Mouse (Mus musculus) heart, embryonic 10.5 days (tissue): ENCODE data around the gene Nfatc2ip. TPM values are rescaled to one million over a fixed set of nuclear protein-coding genes. Genes with fewer than 3 reads are reported as not detected.
"Not testable (repeated sequence)": the region's sequence is repeated elsewhere in the genome, so short reads cannot be mapped to it uniquely, and the experiment has no call there.

Experiments
- DNase-seq: peaks from one replicate; pipeline ENCODE4 v3.0.0-alpha.2; 2017; ENCODE audit warnings: low spot score
- H3K27ac ChIP-seq: fragments of 300-500 bp; sonication (generic); 2 replicates; pipeline ENCODE4 v1.5.1; 2016; ENCODE audit warnings: mild to moderate bottlenecking
- H3K27me3 ChIP-seq: fragments of 300-500 bp; sonication (generic); 2 replicates; pipeline ENCODE4 v1.6.1; 2016; ENCODE audit warnings: mild to moderate bottlenecking; ENCODE audit not compliant: poor library complexity, insufficient read depth, severe bottlenecking
- H3K36me3 ChIP-seq: fragments of 300-500 bp; sonication (generic); 2 replicates; pipeline ENCODE4 v1.6.1; 2016; ENCODE audit warnings: mild to moderate bottlenecking, moderate library complexity
- H3K4me1 ChIP-seq: fragments of 300-500 bp; sonication (generic); 2 replicates; pipeline ENCODE4 v1.6.1; 2016; ENCODE audit warnings: mild to moderate bottlenecking
- H3K4me3 ChIP-seq: fragments of 300-500 bp; sonication (generic); 2 replicates; pipeline ENCODE4 v1.5.1; 2016; ENCODE audit warnings: mild to moderate bottlenecking, moderate library complexity
- H3K9me3 ChIP-seq: fragments of 300-500 bp; sonication (generic); 2 replicates; pipeline ENCODE4 v1.6.1; 2016; ENCODE audit warnings: mild to moderate bottlenecking, moderate library complexity
- WGBS: fragments of 180-500 bp; shearing (Covaris S2); methylation state at CpG from one replicate; pipeline ENCODE4 v1.1.7; 2016; 5-methylcytosine and 5-hydroxymethylcytosine counted together
- polyA plus RNA-seq: library from polyadenylated mRNA; unstranded; fragments of >200 nt; fragmentation: Nextera tagmentation; extraction: Ambion mirVana; gene quantifications from 2 replicates; pipeline ENCODE4 v1.2.1, GENCODE M21; 2016

Nfatc2ip gene
- polyA plus RNA-seq, 1 experiment from 2014 or later, result 1.5 TPM

DNA sequence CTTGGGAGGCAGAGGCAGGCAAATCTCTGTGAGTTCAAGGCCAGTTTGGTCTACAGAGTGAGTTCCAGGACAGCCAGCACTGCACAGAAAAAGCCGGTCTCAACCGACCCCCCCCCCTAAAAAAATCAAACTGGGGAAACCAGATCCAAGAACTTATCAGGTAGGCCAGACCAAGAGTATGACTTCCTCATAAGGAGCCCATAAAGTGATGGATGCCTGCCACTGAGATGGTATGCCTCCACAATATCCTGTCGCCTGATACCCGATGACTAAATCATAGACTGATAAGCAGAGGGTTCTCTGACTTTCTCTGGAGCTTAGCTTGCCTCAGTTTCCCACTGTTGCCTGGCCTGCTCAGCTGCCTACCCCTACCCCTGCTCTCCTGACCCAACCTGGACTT, 1.3 kb upstream of the Nfatc2ip start:
- H3K9me3 ChIP-seq, result no peaks in the 10 kb centered on the region
- 83% methylated on average over 4 of the region's 4 CpGs for WGBS
- no peak for DNase-seq
- no peaks in the 10 kb centered on the region for H3K27me3 ChIP-seq
- no peak overlapping the region for H3K4me3 ChIP-seq
- H3K4me1 ChIP-seq, result peaks cover 13% of the 10 kb centered on the region; the same call in 1 of the 2 replicates
- no peaks in the 10 kb centered on the region for H3K36me3 ChIP-seq
- no peak overlapping the region for H3K27ac ChIP-seq

DNA sequence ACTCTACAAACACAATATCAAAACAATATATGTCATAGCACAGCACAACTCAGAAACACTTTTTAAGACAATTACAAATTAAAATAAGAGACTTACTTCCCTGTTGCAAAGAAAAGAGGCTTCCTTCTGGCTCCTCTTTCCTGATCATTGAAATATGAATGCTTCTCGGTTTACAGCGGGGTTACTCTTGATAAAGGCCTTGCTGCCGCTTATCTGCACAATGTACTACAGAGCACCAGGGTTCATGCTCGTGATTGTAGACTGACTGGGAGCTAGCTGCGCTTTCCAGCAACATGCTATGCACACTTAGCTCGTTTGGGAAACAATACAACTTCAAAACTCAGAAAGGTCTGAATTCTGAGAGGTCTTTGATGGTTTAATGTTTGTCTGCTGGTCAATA, 684 bp upstream of the Nfatc2ip start:
- Histone ChIP-seq H3K36me3 (no peaks in the 10 kb centered on the region), H3K4me1 (peaks cover 13% of the 10 kb centered on the region; the same call in 1 of the 2 replicates), H3K27ac (peak overlapping the region; percentile 88; the same call in 1 of the 2 replicates), H3K9me3 (no peaks in the 10 kb centered on the region), H3K27me3 (no peaks in the 10 kb centered on the region), H3K4me3 (peak overlapping the region; percentile 96)
- 39% methylated on average over 6 of the region's 6 CpGs for WGBS
- DNase-seq, result no peak

DNA sequence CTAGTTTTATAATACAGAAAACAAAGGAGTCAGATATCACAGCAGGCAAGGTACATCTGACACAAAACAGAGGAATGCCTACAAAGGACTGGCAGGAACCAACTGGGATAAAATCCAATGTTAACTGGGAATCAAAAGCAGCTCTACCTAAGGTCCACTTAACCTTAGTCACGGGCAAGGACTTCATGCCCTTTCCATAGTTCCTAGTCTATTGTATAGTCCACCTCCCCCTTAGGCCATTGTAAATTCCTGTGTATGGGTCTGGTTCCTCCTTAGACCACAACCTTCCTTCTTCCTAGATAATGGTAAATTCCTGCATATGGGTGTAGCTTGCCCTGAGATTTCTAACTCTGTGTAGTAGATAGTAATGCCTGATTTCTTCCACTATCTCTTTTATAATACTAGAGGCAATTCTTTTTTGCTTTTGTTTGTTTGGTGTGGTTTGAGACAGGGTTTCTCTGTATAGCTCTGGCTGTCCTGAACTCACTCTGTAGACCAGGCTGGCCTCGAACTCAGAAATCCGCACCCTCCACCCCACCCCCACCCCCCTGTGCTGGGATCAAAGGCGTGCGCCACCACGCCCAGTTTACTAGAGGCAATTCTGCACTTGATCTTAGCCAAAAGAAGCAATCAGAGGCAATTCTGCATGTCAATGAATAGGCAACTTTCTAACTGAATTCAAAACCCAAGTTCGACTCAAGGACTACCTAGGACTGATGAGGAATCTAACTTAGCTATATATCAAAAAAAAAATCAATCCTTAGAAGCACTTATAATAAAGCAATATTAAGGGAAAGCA, 4.3 kb downstream of the Nfatc2ip start:
- Histone ChIP-seq H3K36me3 (peaks cover 40% of the 10 kb centered on the region), H3K4me1 (peaks cover 10% of the 10 kb centered on the region; the same call in 1 of the 2 replicates)
- H3K27ac ChIP-seq, H3K9me3 ChIP-seq, H3K27me3 ChIP-seq, DNase-seq, H3K4me3 ChIP-seq: not testable (repeated sequence)
- 87% methylated on average over 7 of the region's 7 CpGs for WGBS

DNA sequence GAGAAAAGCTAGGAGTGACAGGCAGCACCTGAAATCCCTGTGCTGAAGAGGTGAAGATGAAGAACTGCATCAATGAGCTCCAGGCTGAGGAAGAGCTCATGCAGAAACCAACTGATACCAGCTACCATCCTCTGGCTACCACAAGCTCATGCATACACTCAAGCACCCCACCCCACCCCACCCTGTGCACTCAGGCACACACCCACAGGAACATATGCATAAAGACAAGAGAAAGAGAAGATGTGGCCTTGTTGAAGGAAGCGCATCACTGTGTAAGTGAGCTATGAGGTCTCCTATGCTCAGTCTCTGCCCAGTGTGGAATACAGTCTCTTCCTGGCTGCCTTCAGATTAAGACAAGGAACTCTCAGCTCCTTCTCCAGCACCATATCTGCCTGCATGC, 8.4 kb downstream of the Nfatc2ip start:
- H3K36me3 ChIP-seq, result peaks cover 66% of the 10 kb centered on the region
- no peak for DNase-seq
- no peaks in the 10 kb centered on the region for H3K9me3 ChIP-seq
- no peak overlapping the region for H3K27ac ChIP-seq
- no peak overlapping the region for H3K4me3 ChIP-seq
- WGBS, result 93% methylated on average over 1 of the region's 1 CpGs
- no peaks in the 10 kb centered on the region for H3K4me1 ChIP-seq
- no peaks in the 10 kb centered on the region for H3K27me3 ChIP-seq

DNA sequence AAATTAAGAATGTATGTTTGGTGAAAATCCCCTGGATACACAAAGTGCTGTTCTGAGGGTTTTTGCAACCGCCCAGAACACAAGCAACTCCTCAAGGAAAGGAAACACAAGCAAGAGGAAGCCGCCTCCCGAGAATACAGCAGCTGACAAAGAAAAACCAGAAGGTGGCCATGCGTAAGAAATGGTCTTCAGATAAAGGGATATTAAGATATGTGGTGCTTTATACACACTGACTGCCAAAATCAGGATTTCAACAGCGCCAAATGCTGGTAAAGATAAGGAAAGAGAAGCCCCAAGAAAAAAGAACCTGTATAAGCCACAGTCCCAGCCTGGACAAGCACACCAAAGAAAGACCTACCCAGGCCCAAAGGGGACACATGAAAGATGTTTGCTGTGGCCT, 13.0 kb downstream of the Nfatc2ip start:
- H3K36me3 ChIP-seq, result peaks cover 37% of the 10 kb centered on the region
- WGBS, result 81% methylated on average over 5 of the region's 5 CpGs
- no peaks in the 10 kb centered on the region for H3K9me3 ChIP-seq
- H3K27ac ChIP-seq, result no peak overlapping the region
- H3K4me3 ChIP-seq, result no peak overlapping the region
- H3K27me3 ChIP-seq, result no peaks in the 10 kb centered on the region
- no peaks in the 10 kb centered on the region for H3K4me1 ChIP-seq
- no peak for DNase-seq

DNA sequence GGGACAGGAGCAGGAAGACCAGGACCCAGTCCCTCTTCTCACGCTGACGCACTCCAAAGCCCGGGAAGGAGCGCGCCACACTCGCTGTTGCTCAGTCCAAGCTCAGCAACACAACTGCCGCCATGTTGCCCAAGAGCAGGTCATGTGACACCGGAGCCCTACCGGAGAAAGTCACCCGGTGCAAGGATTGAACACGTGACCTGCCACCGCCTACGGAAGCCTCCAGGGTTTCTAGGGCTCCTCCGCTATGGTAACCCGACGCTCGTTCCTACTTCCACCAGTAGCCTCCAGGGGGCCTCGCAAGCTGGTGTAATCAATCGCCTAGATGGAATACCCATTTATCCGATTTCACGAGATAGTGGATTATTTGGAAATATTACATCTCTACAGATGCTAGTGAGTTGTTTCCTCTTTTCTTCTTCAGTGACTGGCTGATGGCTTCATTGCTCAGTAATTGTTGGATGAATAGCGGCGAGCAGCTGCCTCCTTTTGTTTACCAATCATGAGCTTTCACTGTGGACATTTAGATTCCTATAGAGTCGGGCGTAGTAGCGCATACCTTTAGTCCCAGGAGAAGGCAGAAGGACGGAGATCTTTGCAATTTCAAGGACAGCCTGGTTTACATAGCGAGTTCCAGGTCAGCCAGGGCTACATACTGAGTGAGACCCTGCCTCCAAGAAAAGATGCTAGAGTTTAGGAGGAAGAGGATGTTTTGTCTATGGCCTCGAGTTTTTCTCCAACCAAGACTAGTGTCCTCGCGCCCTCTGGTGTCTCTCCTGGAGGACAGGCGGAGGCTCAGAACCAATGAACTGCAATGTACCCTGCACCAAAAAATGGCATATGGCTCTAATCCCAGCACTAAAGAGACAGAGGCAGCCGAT, 19.0 kb downstream of the Nfatc2ip start, which contains the start of gene Spns1:
Spns1 (minus strand) TSS at position 173 of the 881 bp plus-strand sequence.
- under 1% methylated on average over 33 of the region's 33 CpGs for WGBS
- Histone ChIP-seq H3K27ac (peak within 1 kb of the TSS; percentile 84), H3K4me3 (peak within 1 kb of the TSS; percentile 88)

DNA sequence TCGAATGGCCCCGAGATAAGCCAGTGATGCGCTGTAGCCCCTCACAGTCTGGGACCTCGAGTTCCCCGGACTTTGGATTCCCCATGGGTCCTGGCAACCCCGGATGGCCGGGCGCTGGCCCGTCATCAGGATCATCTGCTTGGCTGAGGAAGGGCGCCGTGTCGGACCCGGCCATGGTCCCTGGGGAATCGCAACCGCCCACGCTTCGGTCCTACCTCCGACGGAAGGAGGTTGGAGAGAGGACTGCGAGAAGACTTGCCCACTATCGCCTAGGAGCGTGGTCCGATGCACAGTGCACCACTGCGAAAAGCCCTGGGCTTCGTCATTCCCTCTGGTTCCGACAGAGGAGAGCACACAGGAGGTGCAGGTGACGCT, 19.6 kb downstream of the Nfatc2ip start:
- 1% methylated on average over 27 of the region's 27 CpGs for WGBS
- H3K27ac ChIP-seq, result peak overlapping the region; percentile 84
- peaks cover 19% of the 10 kb centered on the region for H3K4me1 ChIP-seq
- no peak for DNase-seq
- H3K4me3 ChIP-seq, result peak overlapping the region; percentile 88
- no peaks in the 10 kb centered on the region for H3K27me3 ChIP-seq
- peaks cover 30% of the 10 kb centered on the region for H3K36me3 ChIP-seq
- no peaks in the 10 kb centered on the region for H3K9me3 ChIP-seq

More for the DNA sequence above, 19.0 kb downstream of the Nfatc2ip start, which contains the start of gene Spns1:
- Histone ChIP-seq H3K9me3 (no peaks in the 10 kb centered on the region), H3K27me3 (no peaks in the 10 kb centered on the region), H3K4me1 (peaks cover 19% of the 10 kb centered on the region), H3K36me3 (peaks cover 23% of the 10 kb centered on the region)
- peak; percentile 98 for DNase-seq

DNA sequence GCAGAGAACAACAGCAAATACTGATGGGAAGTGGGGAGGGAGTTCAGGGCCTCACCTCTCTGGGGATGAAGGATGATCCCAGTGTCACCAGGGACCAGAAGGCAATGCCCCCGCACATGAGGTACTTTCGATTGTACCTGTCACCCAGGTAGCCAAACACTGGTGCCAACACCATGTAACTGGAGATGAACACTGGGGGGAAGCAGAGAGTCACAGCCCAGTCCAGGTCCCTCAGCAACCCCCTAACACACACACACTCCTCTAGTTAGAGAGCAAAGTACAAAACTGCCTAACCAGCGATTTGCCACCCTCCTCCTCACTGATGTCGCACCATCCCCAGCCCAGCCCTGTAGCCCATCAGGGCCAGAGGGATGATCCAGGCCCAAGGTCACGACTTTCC, 21.5 kb downstream of the Nfatc2ip start:
- WGBS, result 72% methylated on average over 5 of the region's 5 CpGs
- no peak for DNase-seq
- Histone ChIP-seq H3K27ac (no peak overlapping the region), H3K27me3 (no peaks in the 10 kb centered on the region), H3K9me3 (no peaks in the 10 kb centered on the region), H3K4me1 (peaks cover 22% of the 10 kb centered on the region), H3K4me3 (no peak overlapping the region), H3K36me3 (peaks cover 49% of the 10 kb centered on the region)

DNA sequence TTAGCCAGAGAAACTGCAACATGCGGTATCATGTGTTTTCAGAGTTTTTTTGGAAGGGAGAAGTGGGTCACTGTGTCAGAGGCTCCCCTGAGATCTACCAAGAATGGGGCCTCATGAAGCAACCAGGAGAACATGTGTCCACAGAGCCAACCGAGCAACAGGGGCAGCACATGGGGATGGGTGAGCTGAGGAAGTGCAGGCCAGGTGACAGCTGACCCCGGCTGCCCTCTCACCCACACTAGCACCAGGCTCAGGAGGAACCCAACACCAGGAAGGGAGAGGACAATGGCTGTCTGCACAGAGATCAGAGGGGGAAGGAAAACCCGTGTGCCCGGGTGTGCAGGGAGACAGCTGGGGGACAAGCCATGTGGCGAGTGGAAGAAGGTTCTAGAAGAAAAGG, 22.0 kb downstream of the Nfatc2ip start:
- H3K36me3 ChIP-seq, result peaks cover 53% of the 10 kb centered on the region
- peaks cover 24% of the 10 kb centered on the region for H3K4me1 ChIP-seq
- 75% methylated on average over 6 of the region's 6 CpGs for WGBS

DNA sequence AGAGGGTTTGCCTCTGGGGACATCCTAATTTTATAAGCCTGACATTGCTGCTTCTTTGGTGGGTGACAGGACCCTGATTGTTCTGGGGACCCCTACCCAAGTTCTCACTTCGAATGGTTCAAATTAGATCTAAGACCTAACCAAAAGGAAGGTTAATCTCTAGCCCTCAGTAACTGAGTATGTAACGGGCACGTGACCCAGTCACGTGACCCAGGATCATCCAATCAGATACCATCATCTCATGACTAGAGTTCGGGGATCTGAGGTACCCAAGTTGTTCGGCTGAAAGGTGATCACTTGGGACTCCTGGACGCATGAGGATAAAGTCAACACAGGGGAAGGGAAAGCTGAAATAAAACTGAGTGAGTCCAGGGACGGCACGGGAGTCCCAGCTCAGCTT, 23.5 kb downstream of the Nfatc2ip start:
- Histone ChIP-seq H3K9me3 (no peaks in the 10 kb centered on the region), H3K36me3 (peaks cover 59% of the 10 kb centered on the region), H3K27me3 (no peaks in the 10 kb centered on the region), H3K4me3 (no peak overlapping the region), H3K27ac (no peak overlapping the region), H3K4me1 (peaks cover 29% of the 10 kb centered on the region)
- no peak for DNase-seq
- 81% methylated on average over 9 of the region's 9 CpGs for WGBS

More for the DNA sequence above, 22.0 kb downstream of the Nfatc2ip start:
- H3K27ac ChIP-seq, result no peak overlapping the region
- no peak for DNase-seq
- H3K9me3 ChIP-seq, result no peaks in the 10 kb centered on the region
- no peaks in the 10 kb centered on the region for H3K27me3 ChIP-seq
- H3K4me3 ChIP-seq, result no peak overlapping the region

DNA sequence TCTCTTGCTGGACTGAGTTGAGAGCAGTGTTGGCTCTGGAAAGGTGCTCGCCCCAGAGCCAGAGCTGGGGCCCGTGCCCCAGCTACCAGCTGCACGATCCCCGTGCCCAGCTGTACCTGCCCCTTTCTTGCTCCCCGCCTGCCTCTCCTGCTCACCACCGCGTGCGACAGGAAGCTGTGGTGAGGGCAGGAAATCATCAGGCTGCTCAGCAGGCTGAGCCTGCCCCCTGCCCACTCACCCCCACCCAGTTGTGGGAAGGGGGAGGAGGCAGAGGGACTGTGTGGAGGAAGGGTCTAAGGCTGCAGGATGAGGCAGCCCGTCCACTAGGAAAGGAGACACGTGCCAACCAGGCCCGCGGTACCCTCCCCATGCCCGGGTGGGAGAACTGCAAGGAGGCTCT, 27.1 kb downstream of the Nfatc2ip start, which contains the start of gene Lat:
Lat (minus strand) TSS at position 178 of the 400 bp plus-strand sequence.
- Histone ChIP-seq H3K36me3 (peaks cover 60% of the 10 kb centered on the region), H3K4me3 (peak within 1 kb of the TSS; percentile 22; the same call in 1 of the 2 replicates), H3K4me1 (peaks cover 9% of the 10 kb centered on the region), H3K27ac (peak within 1 kb of the TSS; percentile 52), H3K27me3 (no peaks in the 10 kb centered on the region), H3K9me3 (no peaks in the 10 kb centered on the region)
- DNase-seq, result no peak
- WGBS, result 62% methylated on average over 13 of the region's 13 CpGs

DNA sequence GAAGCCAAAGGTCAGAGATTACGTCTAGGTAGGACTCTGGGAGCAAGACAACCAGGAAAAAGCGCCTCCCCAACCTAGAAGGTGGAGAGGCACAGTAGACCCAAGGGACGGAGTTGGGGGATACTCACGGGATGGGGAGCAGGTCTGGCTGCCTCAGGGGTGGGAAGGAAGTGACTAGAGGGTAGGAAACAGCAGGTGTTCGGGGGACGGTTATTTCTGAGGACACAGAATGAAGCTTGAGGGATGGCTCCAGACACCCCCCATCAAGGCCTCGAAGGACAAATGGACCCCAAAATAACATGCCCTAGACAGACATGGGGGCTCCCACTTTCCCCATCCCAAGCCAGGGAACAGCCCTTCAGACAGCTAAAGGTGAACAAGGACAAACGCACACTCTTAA, 28.2 kb downstream of the Nfatc2ip start:
- 82% methylated on average over 8 of the region's 8 CpGs for WGBS
- H3K27ac ChIP-seq, result no peak overlapping the region
- DNase-seq, result no peak
- no peaks in the 10 kb centered on the region for H3K9me3 ChIP-seq
- H3K4me3 ChIP-seq, result no peak overlapping the region
- peaks cover 9% of the 10 kb centered on the region for H3K4me1 ChIP-seq
- H3K27me3 ChIP-seq, result no peaks in the 10 kb centered on the region
- peaks cover 60% of the 10 kb centered on the region for H3K36me3 ChIP-seq

DNA sequence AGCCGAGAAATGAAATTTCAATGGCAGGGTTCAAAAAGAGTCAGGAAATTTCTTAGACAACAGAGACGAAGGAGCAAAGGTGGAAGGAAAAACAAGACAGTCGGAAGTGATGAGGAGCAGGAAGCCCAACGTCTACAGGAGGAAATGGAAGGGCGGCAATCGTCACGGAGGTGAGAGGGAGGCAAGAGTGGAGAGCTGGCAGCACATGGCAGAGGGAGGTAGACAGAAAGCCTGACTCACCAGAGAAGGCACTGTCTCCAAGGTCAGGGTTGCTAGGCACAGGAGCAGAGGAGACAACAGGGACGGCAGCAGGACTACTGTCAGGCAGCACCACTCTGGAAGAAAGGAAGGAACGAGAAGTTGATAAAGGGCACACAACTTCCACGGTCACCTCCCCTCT, 28.9 kb downstream of the Nfatc2ip start:
- DNase-seq, result no peak
- 75% methylated on average over 10 of the region's 10 CpGs for WGBS
- Histone ChIP-seq H3K27ac (no peak overlapping the region), H3K27me3 (no peaks in the 10 kb centered on the region), H3K9me3 (no peaks in the 10 kb centered on the region), H3K4me1 (peaks cover 9% of the 10 kb centered on the region), H3K4me3 (no peak overlapping the region), H3K36me3 (peaks cover 56% of the 10 kb centered on the region)
